Mouse (Mus musculus) small intestine, adult 2 months (tissue): ENCODE measurements around the gene Calr4.

Source experiments
- CTCF ChIP-seq: fragments of 200-500 bp; IDR thresholded peaks from 2 replicates; pipeline ENCODE4 v1.5.1; 2012; ENCODE audit warnings: low read depth, mild to moderate bottlenecking, control low read depth, inconsistent platforms, low read length, moderate library complexity, mixed read lengths; ENCODE audit not compliant: insufficient replicate concordance, insufficient read length; ENCODE audit errors: extremely low read depth
- POLR2A ChIP-seq: fragments of 200-500 bp; IDR thresholded peaks from 2 replicates; pipeline ENCODE4 v1.6.1; 2012; ENCODE audit warnings: low read depth, mild to moderate bottlenecking, control low read depth, inconsistent platforms, low read length, moderate library complexity

DNA sequence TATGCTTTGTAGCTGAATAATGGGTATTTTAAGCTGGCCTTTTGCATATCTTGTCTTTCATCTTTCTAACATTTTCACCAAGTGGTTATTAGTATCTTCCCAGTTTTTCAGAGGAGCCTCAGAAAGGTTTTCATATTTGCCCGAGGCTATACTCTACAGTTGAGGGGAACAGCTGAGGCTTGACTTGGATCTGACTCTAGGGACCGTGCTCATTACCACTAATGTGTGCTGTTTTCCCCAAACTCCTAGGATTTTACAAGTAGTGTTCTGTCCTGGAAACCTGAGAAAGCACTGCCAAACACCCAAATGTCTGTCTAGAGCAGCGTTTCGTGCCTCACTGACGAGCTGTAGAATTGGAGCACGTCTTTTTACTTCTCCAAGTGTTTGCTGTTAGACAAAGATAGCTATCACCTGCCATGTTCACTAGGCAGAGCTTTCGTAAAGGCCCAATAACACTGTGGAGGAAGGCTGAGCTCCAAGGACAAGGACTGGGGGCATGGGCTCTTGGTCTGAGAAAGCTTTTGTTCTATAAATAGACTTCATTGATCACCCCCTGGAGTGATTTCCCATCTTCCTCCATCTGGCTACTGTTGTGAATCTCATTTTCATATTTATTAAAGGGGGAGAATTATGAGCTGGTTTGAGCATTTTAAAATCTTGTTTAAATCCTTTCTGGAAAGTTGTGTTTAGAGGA, 2.0 kb downstream of the Calr4 start:
- TF ChIP-seq CTCF (no peak), POLR2A (no peak)
